Mouse (Mus musculus): Measurements from ENCODE around the gene Frrs1l. TPM values are rescaled to one million over a fixed set of nuclear protein-coding genes. Genes with fewer than 3 reads are reported as not detected.

Gene Frrs1l
- polyA plus RNA-seq, 1 experiment: under 0.01 TPM

- no peak overlapping the region for H3K4me3 ChIP-seq (ENCODE audit: insufficient read depth, poor library complexity, severe bottlenecking)
- TF ChIP-seq MYOD1 (IDR thresholded peaks at IDR 0.05; ENCODE audit: control insufficient read depth, insufficient read length, low read depth): no peak
- TF ChIP-seq FOSL1 (IDR thresholded peaks at IDR 0.05; ENCODE audit: insufficient read depth, low read length, poor library complexity, severe bottlenecking): no peak
- no peak for TF ChIP-seq MAX (IDR thresholded peaks at IDR 0.05)
- TF ChIP-seq CEBPB (IDR thresholded peaks at IDR 0.05; ENCODE audit: low read depth): no peak
- no peak for TF ChIP-seq CTCF (IDR thresholded peaks at IDR 0.05; ENCODE audit: control insufficient read depth, insufficient read depth, insufficient read length)
- no peak for TF ChIP-seq MYOG (IDR thresholded peaks at IDR 0.05; ENCODE audit: control insufficient read depth, extremely low read depth, insufficient read length)
- TF ChIP-seq USF1 (IDR thresholded peaks at IDR 0.05; ENCODE audit: low read depth): no peak
- H3K27me3 ChIP-seq (ENCODE audit: control insufficient read depth, insufficient read depth, insufficient read length): no peaks in the 10 kb centered on the region
These were observed 47.6 kb downstream of the Frrs1l start for GRCm38 (mm10) chr4:56942567-56942966.

DNA sequence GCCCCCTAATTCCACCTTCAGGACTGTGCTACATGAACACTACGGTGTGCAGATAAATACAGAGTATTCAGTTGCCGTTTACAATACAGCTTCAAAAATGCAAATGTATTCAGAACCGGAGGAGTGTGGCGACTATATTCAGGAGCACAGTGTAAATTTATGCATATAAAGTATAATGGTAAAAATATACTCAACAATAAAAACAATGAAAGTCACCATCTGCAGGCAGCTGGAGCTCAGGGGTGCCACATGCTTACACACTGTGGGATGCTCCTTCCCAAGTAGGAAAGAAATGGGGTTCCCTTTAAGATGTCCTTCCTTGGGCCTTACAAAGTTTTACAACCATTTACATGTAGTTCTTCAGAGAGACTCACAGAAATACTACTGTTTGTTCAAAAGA lies 48.7 kb downstream of the Frrs1l start:
- H3K79me2 ChIP-seq (ENCODE audit: control insufficient read depth, insufficient read depth): peaks cover 100% of the 10 kb centered on the region
- H3K36me3 ChIP-seq (ENCODE audit: control insufficient read depth, insufficient read depth): no peaks in the 10 kb centered on the region
- H3K27me3 ChIP-seq (ENCODE audit: control insufficient read depth, insufficient read depth, insufficient read length): no peaks in the 10 kb centered on the region
- peaks cover 88% of the 10 kb centered on the region for H3K79me3 ChIP-seq (ENCODE audit: low read depth)
- H3ac ChIP-seq (ENCODE audit: control insufficient read depth, insufficient read length, low read depth): no peak overlapping the region
- no peak overlapping the region for H3K4me3 ChIP-seq (ENCODE audit: insufficient read depth, poor library complexity, severe bottlenecking)
- TF ChIP-seq FOSL1 (IDR thresholded peaks at IDR 0.05; ENCODE audit: insufficient read depth, low read length, poor library complexity, severe bottlenecking) (no peak), CEBPB (IDR thresholded peaks at IDR 0.05; ENCODE audit: low read depth) (no peak), MAX (IDR thresholded peaks at IDR 0.05) (no peak), CTCF (IDR thresholded peaks at IDR 0.05; ENCODE audit: control insufficient read depth, insufficient read depth, insufficient read length) (no peak), MYOG (IDR thresholded peaks at IDR 0.05; ENCODE audit: control insufficient read depth, extremely low read depth, insufficient read length) (no peak), USF1 (IDR thresholded peaks at IDR 0.05; ENCODE audit: low read depth) (no peak), MYOD1 (IDR thresholded peaks at IDR 0.05; ENCODE audit: control insufficient read depth, insufficient read length, low read depth) (no peak)

More at GRCm38 (mm10) chr4:56942567-56942966, 47.6 kb downstream of the Frrs1l start:
- Histone ChIP-seq H3K79me2 (ENCODE audit: control insufficient read depth, insufficient read depth) (peaks cover 96% of the 10 kb centered on the region), H3K36me3 (ENCODE audit: control insufficient read depth, insufficient read depth) (no peaks in the 10 kb centered on the region), H3ac (ENCODE audit: control insufficient read depth, insufficient read length, low read depth) (no peak overlapping the region), H3K79me3 (ENCODE audit: low read depth) (peaks cover 83% of the 10 kb centered on the region)

DNA sequence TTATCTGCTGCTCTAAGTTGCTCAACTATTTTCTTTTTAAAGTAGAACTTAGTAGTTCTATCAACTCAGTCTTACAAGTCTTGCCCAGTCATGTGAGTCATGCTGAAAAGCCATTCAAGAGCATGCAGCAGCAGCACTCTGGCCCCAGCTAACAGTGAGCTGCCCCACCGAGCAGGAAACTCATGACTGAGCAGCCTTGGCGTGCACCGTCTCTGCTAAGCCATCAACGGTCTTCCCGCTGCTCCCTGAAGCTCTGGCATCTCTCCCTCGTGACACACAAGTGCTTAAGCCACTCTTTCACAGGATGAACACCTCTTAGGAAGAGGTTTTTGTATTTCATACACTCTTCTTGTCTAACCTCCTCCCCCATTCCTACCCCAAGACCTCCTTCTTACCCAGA lies 53.1 kb downstream of the Frrs1l start:
- peaks cover 25% of the 10 kb centered on the region for H3K36me3 ChIP-seq (ENCODE audit: control insufficient read depth, insufficient read depth)
- no peak for TF ChIP-seq FOSL1 (IDR thresholded peaks at IDR 0.05; ENCODE audit: insufficient read depth, low read length, poor library complexity, severe bottlenecking)
- no peak for TF ChIP-seq USF1 (IDR thresholded peaks at IDR 0.05; ENCODE audit: low read depth)
- TF ChIP-seq MAX (IDR thresholded peaks at IDR 0.05): no peak
- no peak for TF ChIP-seq CEBPB (IDR thresholded peaks at IDR 0.05; ENCODE audit: low read depth)
- no peak for TF ChIP-seq MYOD1 (IDR thresholded peaks at IDR 0.05; ENCODE audit: control insufficient read depth, insufficient read length, low read depth)
- TF ChIP-seq CTCF (IDR thresholded peaks at IDR 0.05; ENCODE audit: control insufficient read depth, insufficient read depth, insufficient read length): no peak
- TF ChIP-seq MYOG (IDR thresholded peaks at IDR 0.05; ENCODE audit: control insufficient read depth, extremely low read depth, insufficient read length): no peak
- peaks cover 52% of the 10 kb centered on the region for H3K79me3 ChIP-seq (ENCODE audit: low read depth)
- no peak overlapping the region for H3ac ChIP-seq (ENCODE audit: control insufficient read depth, insufficient read length, low read depth)
- H3K27me3 ChIP-seq (ENCODE audit: control insufficient read depth, insufficient read depth, insufficient read length): no peaks in the 10 kb centered on the region
- H3K4me3 ChIP-seq (ENCODE audit: insufficient read depth, poor library complexity, severe bottlenecking): no peak overlapping the region
- peaks cover 74% of the 10 kb centered on the region for H3K79me2 ChIP-seq (ENCODE audit: control insufficient read depth, insufficient read depth)

GRCm38 (mm10) chr4:56935327-56935726 lies 54.9 kb downstream of the Frrs1l start:
- H3K27me3 ChIP-seq (ENCODE audit: control insufficient read depth, insufficient read depth, insufficient read length): no peaks in the 10 kb centered on the region
- peaks cover 39% of the 10 kb centered on the region for H3K36me3 ChIP-seq (ENCODE audit: control insufficient read depth, insufficient read depth)
- no peak overlapping the region for H3ac ChIP-seq (ENCODE audit: control insufficient read depth, insufficient read length, low read depth)
- peaks cover 40% of the 10 kb centered on the region for H3K79me3 ChIP-seq (ENCODE audit: low read depth)
- peaks cover 72% of the 10 kb centered on the region for H3K79me2 ChIP-seq (ENCODE audit: control insufficient read depth, insufficient read depth)
- TF ChIP-seq CEBPB (IDR thresholded peaks at IDR 0.05; ENCODE audit: low read depth): no peak
- TF ChIP-seq USF1 (IDR thresholded peaks at IDR 0.05; ENCODE audit: low read depth): no peak
- TF ChIP-seq MAX (IDR thresholded peaks at IDR 0.05): no peak
- TF ChIP-seq MYOD1 (IDR thresholded peaks at IDR 0.05; ENCODE audit: control insufficient read depth, insufficient read length, low read depth): no peak
- TF ChIP-seq MYOG (IDR thresholded peaks at IDR 0.05; ENCODE audit: control insufficient read depth, extremely low read depth, insufficient read length): no peak
- TF ChIP-seq FOSL1 (IDR thresholded peaks at IDR 0.05; ENCODE audit: insufficient read depth, low read length, poor library complexity, severe bottlenecking): no peak
- no peak for TF ChIP-seq CTCF (IDR thresholded peaks at IDR 0.05; ENCODE audit: control insufficient read depth, insufficient read depth, insufficient read length)
- no peak overlapping the region for H3K4me3 ChIP-seq (ENCODE audit: insufficient read depth, poor library complexity, severe bottlenecking)

- H3K36me3 ChIP-seq (ENCODE audit: control insufficient read depth, insufficient read depth): peaks cover 54% of the 10 kb centered on the region
These were observed 57.0 kb downstream of the Frrs1l start for GRCm38 (mm10) chr4:56933154-56933553.

More at GRCm38 (mm10) chr4:56933154-56933553, 57.0 kb downstream of the Frrs1l start:
- TF ChIP-seq CTCF (IDR thresholded peaks at IDR 0.05; ENCODE audit: control insufficient read depth, insufficient read depth, insufficient read length): no peak
- no peak for TF ChIP-seq FOSL1 (IDR thresholded peaks at IDR 0.05; ENCODE audit: insufficient read depth, low read length, poor library complexity, severe bottlenecking)
- TF ChIP-seq MYOG (IDR thresholded peaks at IDR 0.05; ENCODE audit: control insufficient read depth, extremely low read depth, insufficient read length): no peak
- no peak for TF ChIP-seq MYOD1 (IDR thresholded peaks at IDR 0.05; ENCODE audit: control insufficient read depth, insufficient read length, low read depth)
- TF ChIP-seq MAX (IDR thresholded peaks at IDR 0.05): no peak
- no peak for TF ChIP-seq CEBPB (IDR thresholded peaks at IDR 0.05; ENCODE audit: low read depth)
- no peak for TF ChIP-seq USF1 (IDR thresholded peaks at IDR 0.05; ENCODE audit: low read depth)
- Histone ChIP-seq H3K27me3 (ENCODE audit: control insufficient read depth, insufficient read depth, insufficient read length) (no peaks in the 10 kb centered on the region), H3ac (ENCODE audit: control insufficient read depth, insufficient read length, low read depth) (no peak overlapping the region), H3K79me3 (ENCODE audit: low read depth) (peaks cover 23% of the 10 kb centered on the region), H3K4me3 (ENCODE audit: insufficient read depth, poor library complexity, severe bottlenecking) (no peak overlapping the region), H3K79me2 (ENCODE audit: control insufficient read depth, insufficient read depth) (peaks cover 70% of the 10 kb centered on the region)

Data from C2C12 (cell line).